Mouse (Mus musculus) cortical plate, adult 2 months (tissue): ENCODE results near the gene Hoxa6.

ENCODE experiments used
- CTCF ChIP-seq: fragments of 200-500 bp; IDR thresholded peaks from 2 replicates; pipeline ENCODE4 v1.5.1; 2011; ENCODE audit warnings: mild to moderate bottlenecking, control low read depth, low read length; ENCODE audit not compliant: insufficient read depth; ENCODE audit errors: extremely low read depth
- POLR2A ChIP-seq: fragments of 200-500 bp; IDR thresholded peaks from 2 replicates; pipeline ENCODE4 v1.6.1; 2011; ENCODE audit warnings: mild to moderate bottlenecking, low read length, control low read depth; ENCODE audit not compliant: insufficient read depth; ENCODE audit errors: extremely low read depth

DNA sequence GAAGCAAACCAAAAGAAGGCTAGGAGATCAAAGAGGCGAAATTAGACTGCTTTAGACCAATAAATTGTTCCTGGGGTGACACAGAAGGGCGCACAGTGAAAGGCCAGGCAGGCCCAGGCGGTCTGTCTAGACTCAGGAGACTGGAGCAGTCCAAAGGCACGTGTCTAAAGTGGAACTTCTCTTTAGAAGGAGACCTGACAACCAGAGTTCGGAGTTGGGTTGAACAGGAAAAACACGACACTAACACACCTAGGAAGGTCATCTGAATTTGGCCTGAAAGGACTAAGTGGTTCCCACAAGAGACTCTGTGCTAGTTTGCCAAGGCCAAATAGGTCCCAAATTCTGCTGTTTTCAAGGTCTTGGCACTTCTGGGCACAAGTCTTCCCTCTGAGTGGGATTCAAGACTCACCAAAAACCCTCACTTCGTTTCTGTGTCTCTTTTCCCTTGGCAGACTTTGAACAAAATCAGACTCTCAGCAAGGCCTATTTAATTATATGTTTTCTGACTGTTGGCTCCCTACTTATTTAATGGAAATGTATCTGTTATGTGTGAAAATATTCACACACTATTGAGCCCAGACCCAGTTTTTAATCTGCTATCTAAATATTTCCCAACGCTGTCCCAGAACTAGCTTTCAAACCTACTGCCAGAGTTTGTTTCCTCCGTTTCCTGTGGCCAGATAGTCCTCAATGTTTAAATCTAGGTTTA, 10.9 kb upstream of the Hoxa6 start:
- TF ChIP-seq CTCF (no peak), POLR2A (no peak)
